Mouse (Mus musculus): ENCODE data around the gene Cdc42se2. TPM values are rescaled to one million over a fixed set of nuclear protein-coding genes. Genes with fewer than 3 reads are reported as not detected.
A peak's percentile ranks its signal among the peaks of the same experiment; 100 is the strongest.

Cdc42se2 gene
- polyA plus RNA-seq (2015; fragmentation: Nextera tagmentation; extraction: Ambion mirVana): 59.8 and 67.2 TPM in 2 replicates

DNA sequence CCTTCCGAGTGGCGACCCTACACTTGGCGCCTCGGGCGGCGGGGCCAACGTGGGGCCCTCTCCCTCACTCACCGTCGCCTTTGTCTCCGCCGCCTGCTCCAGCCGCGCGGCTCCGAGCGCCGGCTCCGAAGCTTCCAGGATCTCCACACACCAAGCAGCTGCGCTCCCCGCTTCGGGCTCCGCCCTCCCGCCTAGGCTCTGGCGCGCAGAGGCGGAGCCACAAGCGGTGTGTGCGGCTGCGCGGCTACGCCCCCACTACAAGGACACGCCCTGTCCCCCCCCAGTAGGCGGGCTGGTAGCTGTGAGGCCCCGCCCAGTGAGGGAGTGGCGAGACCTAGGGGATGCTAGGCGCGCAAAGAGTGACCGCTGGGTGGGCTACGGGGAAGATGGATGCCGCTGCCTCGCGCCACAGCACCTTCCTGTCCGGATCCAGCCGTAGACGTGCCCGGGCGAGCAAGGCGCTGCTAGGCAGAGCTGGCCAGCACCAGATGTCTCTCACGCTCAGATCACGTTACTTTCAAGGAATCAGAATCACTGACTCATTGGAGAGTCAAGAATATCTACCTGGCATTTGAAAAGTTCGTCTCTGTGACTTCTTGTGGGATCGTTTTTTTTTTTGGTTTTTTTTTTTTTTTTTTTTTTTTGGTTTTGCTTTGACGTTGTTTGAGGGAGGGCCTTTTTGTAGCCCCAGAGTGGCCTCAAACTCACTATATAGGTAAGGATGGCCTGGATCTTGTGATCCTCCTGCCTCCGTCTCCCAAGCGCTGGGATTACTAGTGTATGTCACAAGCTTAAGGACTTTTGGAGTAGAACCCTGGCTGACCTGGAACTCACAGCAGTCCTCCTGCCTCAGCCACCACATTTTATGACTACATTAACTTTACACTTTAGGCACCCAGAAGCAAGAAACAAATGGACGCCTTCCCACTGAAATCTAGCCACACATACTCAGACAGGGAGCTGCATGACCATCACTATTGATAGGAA lies at the start of gene Cdc42se2:
TSS of gene Cdc42se2 (minus strand) at position 188 of the 987 bp plus-strand sequence.
- H3K27me3 ChIP-seq: no peaks in the 10 kb centered on the region
- ATAC-seq (ENCODE audit: insufficient number of reproducible peaks, low FRiP score, low TSS enrichment, low read depth): peak; percentile 98
- H3K36me3 ChIP-seq: no peaks in the 10 kb centered on the region
- peak within 1 kb of the TSS; percentile 84 for H3K4me3 ChIP-seq
- peak within 1 kb of the TSS; percentile 89 for H3K9ac ChIP-seq
- H3K4me1 ChIP-seq: peaks cover 9% of the 10 kb centered on the region; the same call in 1 of the 2 replicates
- peak within 1 kb of the TSS; percentile 70 for H3K4me2 ChIP-seq
- WGBS: 4% methylated on average over 56 of the region's 56 CpGs
- H3K27ac ChIP-seq: peak within 1 kb of the TSS; percentile 99
- no peaks in the 10 kb centered on the region for H3K9me3 ChIP-seq

DNA sequence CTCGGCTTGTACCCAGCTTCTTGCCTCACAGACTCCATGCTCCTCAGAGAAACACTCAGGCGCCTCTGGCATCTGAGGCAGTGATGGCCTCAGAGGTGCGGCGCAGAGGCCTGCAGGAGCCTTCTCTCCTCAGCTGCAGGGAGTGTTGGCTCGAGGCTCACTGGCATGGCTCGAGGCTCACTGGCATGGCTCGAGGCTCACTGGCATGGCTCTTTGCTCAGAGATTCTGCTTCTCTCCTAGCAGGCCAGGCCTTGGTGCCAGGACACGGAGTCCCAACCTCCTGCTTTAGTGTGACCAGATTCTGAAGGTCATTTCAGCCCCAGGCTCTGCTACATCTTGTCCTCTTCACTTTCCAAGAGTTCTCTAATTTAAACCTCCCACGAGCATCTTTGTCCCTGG lies 48.6 kb upstream of the Cdc42se2 start:
- Histone ChIP-seq H3K9ac (no peak overlapping the region), H3K4me1 (no peaks in the 10 kb centered on the region), H3K9me3 (no peaks in the 10 kb centered on the region), H3K36me3 (no peaks in the 10 kb centered on the region), H3K4me3 (no peak overlapping the region), H3K4me2 (no peak overlapping the region), H3K27ac (no peak overlapping the region), H3K27me3 (no peaks in the 10 kb centered on the region)
- ATAC-seq (ENCODE audit: insufficient number of reproducible peaks, low FRiP score, low TSS enrichment, low read depth): no peak
- 71% methylated on average over 9 of the region's 9 CpGs for WGBS

DNA sequence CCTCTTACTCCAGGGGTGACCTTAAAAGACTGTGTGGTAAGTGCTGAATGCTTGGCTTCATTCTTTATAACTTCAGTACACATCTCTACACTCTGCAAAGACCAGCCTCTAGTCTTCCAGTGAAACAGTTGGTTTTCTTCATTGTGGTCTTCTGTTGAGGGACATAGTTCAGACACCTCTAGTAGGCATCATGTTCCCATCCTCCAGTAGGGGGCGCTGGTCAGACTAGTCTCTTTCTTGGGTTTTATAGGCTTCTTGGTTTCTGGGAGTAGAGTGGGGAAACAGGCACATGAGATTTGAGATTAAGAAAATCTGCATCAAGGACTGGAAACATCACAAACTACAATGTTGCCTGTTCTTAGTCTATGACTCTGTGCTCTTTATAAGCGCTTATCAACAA lies 47.1 kb upstream of the Cdc42se2 start:
- Histone ChIP-seq H3K36me3 (no peaks in the 10 kb centered on the region), H3K4me1 (no peaks in the 10 kb centered on the region), H3K9ac (no peak overlapping the region), H3K27me3 (no peaks in the 10 kb centered on the region), H3K4me2 (no peak overlapping the region), H3K4me3 (no peak overlapping the region), H3K27ac (no peak overlapping the region), H3K9me3 (no peaks in the 10 kb centered on the region)
- ATAC-seq (ENCODE audit: insufficient number of reproducible peaks, low FRiP score, low TSS enrichment, low read depth): no peak
- WGBS: 58% methylated on average over 2 of the region's 2 CpGs

DNA sequence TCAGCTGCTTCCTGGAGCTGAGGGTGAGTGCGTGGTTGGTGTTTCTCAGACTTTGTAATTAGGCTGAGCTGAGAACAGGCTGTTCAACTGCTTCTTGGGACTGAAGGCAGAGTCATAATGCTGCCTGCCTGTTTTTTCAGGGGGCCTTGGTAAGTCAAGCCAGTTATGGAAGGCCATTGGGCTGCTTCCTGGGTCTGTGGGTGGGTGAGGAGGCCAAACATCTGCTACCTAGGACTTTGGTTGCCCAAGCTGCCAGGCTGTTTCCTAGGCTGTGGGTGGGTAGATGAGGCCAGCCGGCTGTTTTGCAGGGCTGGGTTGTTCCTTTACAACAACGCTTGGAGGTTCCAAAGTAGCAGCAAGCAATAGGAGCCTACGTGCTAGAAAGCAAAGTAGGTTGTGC lies 46.4 kb upstream of the Cdc42se2 start:
- H3K9me3 ChIP-seq: no peaks in the 10 kb centered on the region
- no peaks in the 10 kb centered on the region for H3K27me3 ChIP-seq
- no peak overlapping the region for H3K9ac ChIP-seq
- no peak for ATAC-seq (ENCODE audit: insufficient number of reproducible peaks, low FRiP score, low TSS enrichment, low read depth)
- 80% methylated on average over 4 of the region's 4 CpGs for WGBS
- H3K4me3 ChIP-seq: no peak overlapping the region
- no peak overlapping the region for H3K27ac ChIP-seq
- H3K36me3 ChIP-seq: no peaks in the 10 kb centered on the region
- H3K4me2 ChIP-seq: no peak overlapping the region
- no peaks in the 10 kb centered on the region for H3K4me1 ChIP-seq

DNA sequence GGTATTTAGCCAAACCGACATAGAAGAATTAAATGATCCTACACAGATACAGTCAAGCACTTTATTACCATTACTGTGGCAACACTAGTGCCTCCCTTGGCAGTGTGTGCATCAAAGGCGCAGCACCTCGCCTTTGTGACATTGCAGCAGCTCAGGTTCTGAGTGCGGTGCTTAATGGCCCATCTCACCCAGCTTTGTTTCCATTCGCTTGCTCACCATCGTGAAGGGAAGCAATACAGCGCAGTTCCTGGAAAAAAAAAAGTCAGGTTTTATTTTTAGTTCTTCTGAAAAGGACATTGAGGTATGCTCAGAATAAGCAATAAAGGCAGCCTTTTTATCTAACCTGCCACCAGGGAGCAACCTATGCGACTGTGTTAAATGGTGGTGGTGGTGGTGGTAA lies 39.3 kb upstream of the Cdc42se2 start:
- no peak overlapping the region for H3K4me3 ChIP-seq
- H3K36me3 ChIP-seq: no peaks in the 10 kb centered on the region
- H3K9ac ChIP-seq: no peak overlapping the region
- ATAC-seq (ENCODE audit: insufficient number of reproducible peaks, low FRiP score, low TSS enrichment, low read depth): no peak
- no peak overlapping the region for H3K4me2 ChIP-seq
- whole genome bisulfite sequencing: 86% methylated on average over 8 of the region's 8 CpGs
- H3K9me3 ChIP-seq: no peaks in the 10 kb centered on the region
- H3K27ac ChIP-seq: no peak overlapping the region
- no peaks in the 10 kb centered on the region for H3K4me1 ChIP-seq
- H3K27me3 ChIP-seq: no peaks in the 10 kb centered on the region

DNA sequence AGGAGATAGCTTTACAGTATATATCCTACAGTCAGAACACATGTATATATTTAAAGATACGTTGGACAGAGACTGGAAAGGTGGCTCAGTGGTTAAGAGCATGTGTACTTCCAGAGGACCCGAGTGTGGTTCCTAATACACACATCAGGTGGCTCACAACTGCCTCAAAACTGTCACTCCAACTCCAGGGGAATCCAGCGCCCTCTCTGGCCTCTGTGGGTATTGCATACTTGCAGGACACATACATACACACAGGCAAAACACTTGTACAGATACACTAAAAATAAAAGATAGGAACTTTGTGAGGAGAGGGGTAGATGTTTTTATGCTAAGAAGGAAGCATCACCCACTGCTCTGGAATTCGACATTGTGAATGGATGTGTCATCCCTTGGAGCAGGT lies 38.3 kb upstream of the Cdc42se2 start:
- Histone ChIP-seq H3K9me3 (no peaks in the 10 kb centered on the region), H3K27ac (no peak overlapping the region), H3K27me3 (no peaks in the 10 kb centered on the region), H3K4me2 (no peak overlapping the region), H3K36me3 (no peaks in the 10 kb centered on the region), H3K4me1 (no peaks in the 10 kb centered on the region), H3K4me3 (no peak overlapping the region), H3K9ac (no peak overlapping the region)
- 77% methylated on average over 4 of the region's 4 CpGs for WGBS
- no peak for ATAC-seq (ENCODE audit: insufficient number of reproducible peaks, low FRiP score, low TSS enrichment, low read depth)

DNA sequence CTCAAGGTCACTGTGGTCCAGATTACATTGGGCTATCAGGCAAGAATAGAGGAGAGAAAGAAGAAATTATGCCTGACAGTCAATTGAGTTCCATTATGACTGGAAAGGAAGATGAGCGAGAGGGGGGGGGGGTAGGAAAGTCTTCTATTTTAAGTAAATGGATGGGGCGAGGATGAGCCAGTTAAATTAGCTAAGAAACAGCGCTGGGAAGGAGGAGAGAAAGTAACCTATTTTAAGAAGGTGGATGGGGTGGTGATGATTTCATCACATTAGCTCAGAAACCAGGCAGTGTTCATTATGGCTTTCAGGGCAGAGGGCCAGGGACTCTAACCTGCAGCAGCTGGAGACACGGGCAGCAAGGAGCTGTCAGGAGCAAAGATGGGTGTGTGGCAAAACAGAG lies 36.0 kb upstream of the Cdc42se2 start:
- no peaks in the 10 kb centered on the region for H3K36me3 ChIP-seq
- no peaks in the 10 kb centered on the region for H3K27me3 ChIP-seq
- no peaks in the 10 kb centered on the region for H3K4me1 ChIP-seq
- no peaks in the 10 kb centered on the region for H3K9me3 ChIP-seq
- H3K9ac ChIP-seq: no peak overlapping the region
- no peak overlapping the region for H3K4me2 ChIP-seq
- WGBS: 77% methylated on average over 4 of the region's 4 CpGs
- no peak for ATAC-seq (ENCODE audit: insufficient number of reproducible peaks, low FRiP score, low TSS enrichment, low read depth)
- H3K27ac ChIP-seq: no peak overlapping the region
- H3K4me3 ChIP-seq: no peak overlapping the region

DNA sequence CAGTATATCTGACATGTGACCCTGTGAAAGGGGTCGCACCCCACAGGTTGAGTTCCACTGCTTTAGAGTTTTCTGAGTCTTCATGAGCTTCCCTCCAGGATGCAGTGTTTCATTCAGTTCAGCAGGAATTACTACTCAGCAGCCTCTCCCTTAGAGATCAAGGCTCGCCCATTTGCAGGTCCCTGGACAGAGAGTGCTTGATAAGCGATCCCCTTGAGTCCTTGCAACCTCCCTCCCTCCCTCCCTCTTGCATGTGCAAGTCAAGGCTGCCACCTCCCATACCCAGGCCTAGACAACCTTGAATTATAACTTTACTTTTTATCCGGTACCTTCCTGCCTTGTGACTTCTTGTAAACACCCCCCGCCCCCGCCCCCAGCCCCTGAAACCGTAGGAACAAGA lies 32.0 kb upstream of the Cdc42se2 start:
- H3K9me3 ChIP-seq: no peaks in the 10 kb centered on the region

DNA sequence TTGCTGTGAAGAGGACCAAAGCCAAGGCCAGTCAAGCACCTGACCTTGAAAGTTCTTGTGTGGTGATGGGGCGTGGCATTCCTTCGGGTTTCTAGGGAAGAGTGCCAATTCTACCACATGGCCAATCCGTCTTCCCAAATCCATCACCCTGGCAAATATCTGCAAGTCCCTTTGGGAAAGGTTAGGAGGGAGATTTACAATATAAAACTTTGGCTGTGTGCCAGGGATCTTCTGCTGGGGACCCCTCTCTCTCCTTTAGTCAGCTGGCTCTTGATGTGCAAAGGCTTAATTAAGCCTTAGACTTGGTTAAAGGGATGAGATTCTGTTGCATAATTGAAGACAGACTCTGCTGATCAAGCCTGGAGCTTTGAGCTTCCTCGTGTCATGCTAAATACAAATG lies 30.0 kb upstream of the Cdc42se2 start:
- no peak for ATAC-seq (ENCODE audit: insufficient number of reproducible peaks, low FRiP score, low TSS enrichment, low read depth)
- no peak overlapping the region for H3K4me2 ChIP-seq
- no peak overlapping the region for H3K27ac ChIP-seq
- 54% methylated on average over 4 of the region's 4 CpGs for WGBS
- no peak overlapping the region for H3K9ac ChIP-seq
- H3K27me3 ChIP-seq: no peaks in the 10 kb centered on the region
- no peak overlapping the region for H3K4me3 ChIP-seq
- no peaks in the 10 kb centered on the region for H3K36me3 ChIP-seq
- H3K4me1 ChIP-seq: no peaks in the 10 kb centered on the region
- H3K9me3 ChIP-seq: no peaks in the 10 kb centered on the region

More for the DNA sequence above, 32.0 kb upstream of the Cdc42se2 start:
- H3K4me1 ChIP-seq: no peaks in the 10 kb centered on the region
- H3K4me3 ChIP-seq: no peak overlapping the region
- no peak overlapping the region for H3K27ac ChIP-seq
- H3K36me3 ChIP-seq: no peaks in the 10 kb centered on the region
- H3K27me3 ChIP-seq: no peaks in the 10 kb centered on the region
- H3K9ac ChIP-seq: no peak overlapping the region
- WGBS: 67% methylated on average over 7 of the region's 7 CpGs
- H3K4me2 ChIP-seq: no peak overlapping the region
- no peak for ATAC-seq (ENCODE audit: insufficient number of reproducible peaks, low FRiP score, low TSS enrichment, low read depth)

DNA sequence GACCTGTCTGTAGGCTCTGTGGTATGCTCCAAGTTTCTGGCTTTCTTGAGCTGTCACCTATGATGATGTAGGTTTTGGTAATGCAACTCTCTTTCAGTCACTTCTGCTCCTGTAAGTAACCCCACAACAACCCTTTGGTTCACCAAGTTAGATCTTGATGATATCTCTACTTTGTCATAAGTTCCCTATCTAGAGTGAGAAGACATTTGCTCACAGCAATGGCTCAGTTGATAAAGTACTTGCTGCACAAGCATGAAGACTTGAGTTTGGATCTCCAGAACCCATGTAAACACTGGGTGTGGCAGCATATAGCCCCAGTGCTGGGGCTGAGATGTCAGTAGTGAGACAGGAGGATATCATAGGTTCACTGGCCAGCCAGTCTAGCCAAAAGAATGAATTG lies 28.2 kb upstream of the Cdc42se2 start:
- no peak overlapping the region for H3K9ac ChIP-seq
- no peaks in the 10 kb centered on the region for H3K9me3 ChIP-seq
- H3K36me3 ChIP-seq: no peaks in the 10 kb centered on the region
- H3K4me2 ChIP-seq: no peak overlapping the region
- H3K27me3 ChIP-seq: no peaks in the 10 kb centered on the region
- H3K4me1 ChIP-seq: no peaks in the 10 kb centered on the region
- ATAC-seq (ENCODE audit: insufficient number of reproducible peaks, low FRiP score, low TSS enrichment, low read depth): no peak
- no peak overlapping the region for H3K4me3 ChIP-seq
- no peak overlapping the region for H3K27ac ChIP-seq

DNA sequence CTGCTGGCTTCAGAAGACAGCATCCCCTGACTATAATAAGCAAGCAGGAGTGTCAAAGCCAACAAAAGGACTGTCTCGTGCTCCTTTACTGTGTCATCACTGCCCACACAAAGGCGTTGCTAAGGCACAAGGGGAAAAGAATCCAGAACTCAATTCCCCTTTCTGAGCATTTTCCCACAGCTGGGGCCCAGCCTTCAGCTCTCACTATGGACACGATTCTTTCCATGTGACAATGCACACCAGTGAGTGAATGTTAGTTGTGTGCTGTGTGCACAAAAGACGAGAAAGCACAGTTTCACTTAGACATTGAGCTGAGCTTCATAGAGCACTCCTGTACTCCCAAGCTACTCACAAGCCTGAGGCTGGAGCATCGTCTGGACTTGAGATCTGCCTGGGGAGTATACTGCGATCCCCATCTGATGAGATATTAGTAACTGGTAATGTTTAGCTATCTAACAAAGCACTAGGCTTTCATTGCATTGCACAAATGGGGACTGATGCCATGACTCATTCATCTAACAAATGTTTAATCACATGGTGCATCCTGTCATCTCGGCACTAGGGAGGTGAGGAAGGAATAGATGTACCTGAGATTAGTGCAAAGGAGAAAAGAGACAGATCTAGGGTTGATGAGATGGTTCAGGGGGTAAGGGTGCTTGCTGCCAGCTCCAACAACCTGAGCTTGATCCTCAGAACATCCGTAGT lies 25.5 kb upstream of the Cdc42se2 start:
- 60% methylated on average over 8 of the region's 8 CpGs for WGBS
- ATAC-seq (ENCODE audit: insufficient number of reproducible peaks, low FRiP score, low TSS enrichment, low read depth): no peak
- Histone ChIP-seq H3K36me3 (no peaks in the 10 kb centered on the region), H3K9me3 (no peaks in the 10 kb centered on the region), H3K4me1 (no peaks in the 10 kb centered on the region), H3K27me3 (no peaks in the 10 kb centered on the region), H3K27ac (no peak overlapping the region), H3K4me3 (no peak overlapping the region), H3K9ac (no peak overlapping the region), H3K4me2 (no peak overlapping the region)

DNA sequence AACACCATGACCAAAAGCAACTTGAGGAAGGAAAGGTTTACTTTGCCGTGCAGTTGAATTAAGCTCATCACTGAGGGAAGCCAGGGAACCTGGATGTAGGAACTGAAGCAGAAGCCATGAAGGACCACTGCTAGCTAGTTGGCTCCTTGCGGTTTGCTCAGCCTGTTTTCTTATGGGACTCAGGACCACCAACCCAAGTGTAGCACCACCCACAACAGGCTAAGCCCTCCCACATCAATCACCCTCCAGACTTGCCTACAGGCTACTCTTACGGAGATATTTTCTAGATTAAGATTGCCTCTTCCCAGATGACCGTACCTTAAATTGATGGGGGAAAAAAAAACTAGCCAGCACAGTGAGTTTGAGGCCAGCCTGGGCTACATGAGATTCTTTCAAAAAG lies 24.8 kb upstream of the Cdc42se2 start:
- Histone ChIP-seq H3K4me1 (no peaks in the 10 kb centered on the region), H3K36me3 (no peaks in the 10 kb centered on the region), H3K9me3 (no peaks in the 10 kb centered on the region), H3K9ac (no peak overlapping the region), H3K4me2 (no peak overlapping the region), H3K27me3 (no peaks in the 10 kb centered on the region), H3K27ac (no peak overlapping the region), H3K4me3 (no peak overlapping the region)
- ATAC-seq (ENCODE audit: insufficient number of reproducible peaks, low FRiP score, low TSS enrichment, low read depth): no peak
- 71% methylated on average over 4 of the region's 4 CpGs for WGBS
